Mouse (Mus musculus): ENCODE data around the gene Mxi1. TPM values are rescaled to one million over a fixed set of nuclear protein-coding genes. Genes with fewer than 3 reads are reported as not detected.

Mxi1 gene
- polyA plus RNA-seq, 1 experiment from 2014 or later = 33.1 TPM

GRCm38 (mm10) chr19:53373570-53373969 lies 63.3 kb downstream of the Mxi1 start:
- WGBS (ENCODE audit: insufficient replicate concordance) = 85% methylated on average over 2 of the region's 2 CpGs
- ATAC-seq (replicated peaks; ENCODE audit: insufficient number of reproducible peaks, low FRiP score, low TSS enrichment) = no peak
- Histone ChIP-seq H3K9me3 (replicated peaks; ENCODE audit: control insufficient read depth, low read length) (no peaks in the 10 kb centered on the region), H3K4me1 (ENCODE audit: control insufficient read depth, insufficient read depth, low read length) (peaks cover 13% of the 10 kb centered on the region), H3K27me3 (ENCODE audit: control insufficient read depth, insufficient read depth, low read length) (no peaks in the 10 kb centered on the region), H3K4me3 (ENCODE audit: low read depth, low read length) (no peak overlapping the region), H3K27ac (ENCODE audit: low read depth, low read length) (no peak overlapping the region), H3K9ac (ENCODE audit: low read depth, low read length) (no peak overlapping the region), H3K36me3 (ENCODE audit: control insufficient read depth, insufficient read depth, low read length) (peaks cover 11% of the 10 kb centered on the region; the same call in 1 of the 2 replicates), H3K4me2 (no peak overlapping the region)

GRCm38 (mm10) chr19:53375299-53375698 lies 65.0 kb downstream of the Mxi1 start:
- Histone ChIP-seq H3K9me3 (replicated peaks; ENCODE audit: control insufficient read depth, low read length) (no peaks in the 10 kb centered on the region), H3K4me2 (no peak overlapping the region), H3K36me3 (ENCODE audit: control insufficient read depth, insufficient read depth, low read length) (peaks cover 14% of the 10 kb centered on the region), H3K4me3 (ENCODE audit: low read depth, low read length) (no peak overlapping the region), H3K27me3 (ENCODE audit: control insufficient read depth, insufficient read depth, low read length) (no peaks in the 10 kb centered on the region), H3K4me1 (ENCODE audit: control insufficient read depth, insufficient read depth, low read length) (peaks cover 4% of the 10 kb centered on the region), H3K27ac (ENCODE audit: low read depth, low read length) (no peak overlapping the region), H3K9ac (ENCODE audit: low read depth, low read length) (no peak overlapping the region)
- no peak for ATAC-seq (replicated peaks; ENCODE audit: insufficient number of reproducible peaks, low FRiP score, low TSS enrichment)
- WGBS (ENCODE audit: insufficient replicate concordance) = 89% methylated on average over 6 of the region's 6 CpGs

GRCm38 (mm10) chr19:53375816-53376215 lies 65.5 kb downstream of the Mxi1 start:
- H3K4me3 ChIP-seq (ENCODE audit: low read depth, low read length) = no peak overlapping the region
- H3K27ac ChIP-seq (ENCODE audit: low read depth, low read length) = no peak overlapping the region
- no peaks in the 10 kb centered on the region for H3K9me3 ChIP-seq (replicated peaks; ENCODE audit: control insufficient read depth, low read length)
- H3K36me3 ChIP-seq (ENCODE audit: control insufficient read depth, insufficient read depth, low read length) = peaks cover 14% of the 10 kb centered on the region
- no peak overlapping the region for H3K4me2 ChIP-seq
- no peak overlapping the region for H3K9ac ChIP-seq (ENCODE audit: low read depth, low read length)
- peaks cover 3% of the 10 kb centered on the region; the same call in 1 of the 2 replicates for H3K4me1 ChIP-seq (ENCODE audit: control insufficient read depth, insufficient read depth, low read length)
- no peak for ATAC-seq (replicated peaks; ENCODE audit: insufficient number of reproducible peaks, low FRiP score, low TSS enrichment)
- no peaks in the 10 kb centered on the region for H3K27me3 ChIP-seq (ENCODE audit: control insufficient read depth, insufficient read depth, low read length)
- WGBS (ENCODE audit: insufficient replicate concordance) = 93% methylated on average over 9 of the region's 9 CpGs

- no peaks in the 10 kb centered on the region for H3K27me3 ChIP-seq (ENCODE audit: control insufficient read depth, insufficient read depth, low read length)
- no peak for ATAC-seq (replicated peaks; ENCODE audit: insufficient number of reproducible peaks, low FRiP score, low TSS enrichment)
- H3K9me3 ChIP-seq (replicated peaks; ENCODE audit: control insufficient read depth, low read length) = no peaks in the 10 kb centered on the region
- H3K4me2 ChIP-seq = no peak overlapping the region
- WGBS (ENCODE audit: insufficient replicate concordance) = 80% methylated on average over 8 of the region's 8 CpGs
- H3K9ac ChIP-seq (ENCODE audit: low read depth, low read length) = no peak overlapping the region
- no peaks in the 10 kb centered on the region; the same call in 1 of the 2 replicates for H3K4me1 ChIP-seq (ENCODE audit: control insufficient read depth, insufficient read depth, low read length)
- no peak overlapping the region for H3K27ac ChIP-seq (ENCODE audit: low read depth, low read length)
- peaks cover 15% of the 10 kb centered on the region for H3K36me3 ChIP-seq (ENCODE audit: control insufficient read depth, insufficient read depth, low read length)
- H3K4me3 ChIP-seq (ENCODE audit: low read depth, low read length) = no peak overlapping the region
These were observed 67.3 kb downstream of the Mxi1 start for GRCm38 (mm10) chr19:53377652-53378051.

GRCm38 (mm10) chr19:53378421-53378820 lies 68.1 kb downstream of the Mxi1 start:
- Histone ChIP-seq H3K9me3 (replicated peaks; ENCODE audit: control insufficient read depth, low read length) (no peaks in the 10 kb centered on the region), H3K9ac (ENCODE audit: low read depth, low read length) (no peak overlapping the region), H3K4me3 (ENCODE audit: low read depth, low read length) (no peak overlapping the region), H3K4me2 (no peak overlapping the region), H3K27ac (ENCODE audit: low read depth, low read length) (no peak overlapping the region), H3K36me3 (ENCODE audit: control insufficient read depth, insufficient read depth, low read length) (peaks cover 20% of the 10 kb centered on the region), H3K27me3 (ENCODE audit: control insufficient read depth, insufficient read depth, low read length) (no peaks in the 10 kb centered on the region), H3K4me1 (ENCODE audit: control insufficient read depth, insufficient read depth, low read length) (no peaks in the 10 kb centered on the region; the same call in 1 of the 2 replicates)
- WGBS (ENCODE audit: insufficient replicate concordance) = 91% methylated on average over 10 of the region's 10 CpGs
- ATAC-seq (replicated peaks; ENCODE audit: insufficient number of reproducible peaks, low FRiP score, low TSS enrichment) = no peak

GRCm38 (mm10) chr19:53383336-53383735 lies 73.0 kb downstream of the Mxi1 start:
- no peak overlapping the region for H3K4me2 ChIP-seq
- no peak overlapping the region for H3K9ac ChIP-seq (ENCODE audit: low read depth, low read length)
- ATAC-seq (replicated peaks; ENCODE audit: insufficient number of reproducible peaks, low FRiP score, low TSS enrichment) = no peak
- no peak overlapping the region for H3K4me3 ChIP-seq (ENCODE audit: low read depth, low read length)
- H3K36me3 ChIP-seq (ENCODE audit: control insufficient read depth, insufficient read depth, low read length) = peaks cover 19% of the 10 kb centered on the region
- H3K27me3 ChIP-seq (ENCODE audit: control insufficient read depth, insufficient read depth, low read length) = no peaks in the 10 kb centered on the region
- no peaks in the 10 kb centered on the region for H3K9me3 ChIP-seq (replicated peaks; ENCODE audit: control insufficient read depth, low read length)
- 72% methylated on average over 15 of the region's 15 CpGs for WGBS (ENCODE audit: insufficient replicate concordance)
- no peaks in the 10 kb centered on the region for H3K4me1 ChIP-seq (ENCODE audit: control insufficient read depth, insufficient read depth, low read length)
- H3K27ac ChIP-seq (ENCODE audit: low read depth, low read length) = no peak overlapping the region

- Histone ChIP-seq H3K9me3 (replicated peaks; ENCODE audit: control insufficient read depth, low read length) (no peaks in the 10 kb centered on the region), H3K9ac (ENCODE audit: low read depth, low read length) (peak overlapping the region; percentile 99), H3K27ac (ENCODE audit: low read depth, low read length) (peak overlapping the region; percentile 98), H3K36me3 (ENCODE audit: control insufficient read depth, insufficient read depth, low read length) (no peaks in the 10 kb centered on the region; the same call in 1 of the 2 replicates), H3K4me1 (ENCODE audit: control insufficient read depth, insufficient read depth, low read length) (peaks cover 4% of the 10 kb centered on the region), H3K4me2 (peak overlapping the region; percentile 71), H3K4me3 (ENCODE audit: low read depth, low read length) (peak overlapping the region; percentile 85), H3K27me3 (ENCODE audit: control insufficient read depth, insufficient read depth, low read length) (no peaks in the 10 kb centered on the region)
- no peak for ATAC-seq (replicated peaks; ENCODE audit: insufficient number of reproducible peaks, low FRiP score, low TSS enrichment)
- 23% methylated on average over 6 of the region's 6 CpGs for WGBS (ENCODE audit: insufficient replicate concordance)
These were observed 79.1 kb downstream of the Mxi1 start for GRCm38 (mm10) chr19:53389417-53389816.

- Histone ChIP-seq H3K9me3 (replicated peaks; ENCODE audit: control insufficient read depth, low read length) (no peaks in the 10 kb centered on the region), H3K27me3 (ENCODE audit: control insufficient read depth, insufficient read depth, low read length) (no peaks in the 10 kb centered on the region), H3K4me2 (peak overlapping the region; percentile 71), H3K4me1 (ENCODE audit: control insufficient read depth, insufficient read depth, low read length) (peaks cover 4% of the 10 kb centered on the region), H3K4me3 (ENCODE audit: low read depth, low read length) (peak overlapping the region; percentile 85), H3K9ac (ENCODE audit: low read depth, low read length) (peak overlapping the region; percentile 99), H3K36me3 (ENCODE audit: control insufficient read depth, insufficient read depth, low read length) (no peaks in the 10 kb centered on the region; the same call in 1 of the 2 replicates), H3K27ac (ENCODE audit: low read depth, low read length) (peak overlapping the region; percentile 98)
- ATAC-seq (replicated peaks; ENCODE audit: insufficient number of reproducible peaks, low FRiP score, low TSS enrichment) = peak; percentile 89
- WGBS (ENCODE audit: insufficient replicate concordance) = under 1% methylated on average over 59 of the region's 59 CpGs
These were observed 79.6 kb downstream of the Mxi1 start for GRCm38 (mm10) chr19:53389851-53390431.

GRCm38 (mm10) chr19:53390495-53391007 lies 80.2 kb downstream of the Mxi1 start, which contains the start of gene Smndc1:
TSS of gene Smndc1 (minus strand) at chr19:53390578.
- peak within 1 kb of the TSS; percentile 98 for H3K27ac ChIP-seq (ENCODE audit: low read depth, low read length)
- H3K9me3 ChIP-seq (replicated peaks; ENCODE audit: control insufficient read depth, low read length) = no peaks in the 10 kb centered on the region
- H3K9ac ChIP-seq (ENCODE audit: low read depth, low read length) = peak within 1 kb of the TSS; percentile 99
- H3K4me2 ChIP-seq = peak within 1 kb of the TSS; percentile 81
- H3K36me3 ChIP-seq (ENCODE audit: control insufficient read depth, insufficient read depth, low read length) = no peaks in the 10 kb centered on the region; the same call in 1 of the 2 replicates
- H3K27me3 ChIP-seq (ENCODE audit: control insufficient read depth, insufficient read depth, low read length) = no peaks in the 10 kb centered on the region
- peak; percentile 98 for ATAC-seq (replicated peaks; ENCODE audit: insufficient number of reproducible peaks, low FRiP score, low TSS enrichment)
- H3K4me1 ChIP-seq (ENCODE audit: control insufficient read depth, insufficient read depth, low read length) = peaks cover 4% of the 10 kb centered on the region
- WGBS (ENCODE audit: insufficient replicate concordance) = under 1% methylated on average over 48 of the region's 48 CpGs
- H3K4me3 ChIP-seq (ENCODE audit: low read depth, low read length) = peak within 1 kb of the TSS; percentile 85

All from heart, embryonic 11.5 days (tissue).